In genomic region chr2:139649518-139649917, GRCm38 (mm10) we compare ENCODE assay signal across 10 mouse cellular contexts. TPM values are rescaled to one million over a fixed set of nuclear protein-coding genes. Genes with fewer than 3 reads are reported as not detected.
A peak's percentile ranks its signal among the peaks of the same experiment; 100 is the strongest.
DNase-seq lines count a peak whose midpoint lies in the region; ATAC-seq and TF ChIP-seq lines count a peak whose summit lies in the region.
"Had no signal": no experiment of that assay in that cellular context is flagged by ENCODE, and none has a peak within 500 bp of the region (broad histone marks: within the 10 kb centered on the region; RNA-seq: fewer than 3 reads in every experiment).

No protein-coding gene starts in this region.

- no peak for DNase-seq in midbrain, embryonic 14.5 days
- DNase-seq in layer of hippocampus, adult 18-20 months (ENCODE audit: low spot score in 2 of 2) = peak; percentile 22 to 65
- peak; percentile 19 for DNase-seq in left cerebral cortex, postnatal 4 days
- peak; percentile 60 for DNase-seq in telencephalon, adult 2 months (ENCODE audit: low read depth, low spot score)
- DNase-seq in gastrocnemius, postnatal 14 days = no peak
- no peak for DNase-seq in kidney, adult 2 months
- DNase-seq: liver, postnatal 0 days had no signal

- no peak for TF ChIP-seq POLR2A in kidney, adult 2 months (IDR thresholded peaks at IDR 0.05; ENCODE audit: low read depth, low read length)

- intact Hi-C loops in left cerebral cortex, postnatal 4 days (cut with DNase I) = no loop called here
- intact Hi-C loops in gastrocnemius, postnatal 14 days (cut with DNase I; ENCODE audit: low total_unique reads) = no loop called here

- no peaks in the 10 kb centered on the region for H3K4me1 ChIP-seq in midbrain, embryonic 14.5 days (ENCODE audit: control insufficient read depth, insufficient read depth, low read length)
- no peaks in the 10 kb centered on the region for H3K4me1 ChIP-seq in midbrain, embryonic 15.5 days
- H3K4me1 ChIP-seq in kidney, adult 2 months (ENCODE audit: control insufficient read depth, insufficient read depth, low read length) = no peaks in the 10 kb centered on the region
- H3K4me1 ChIP-seq: midbrain, embryonic 12.5 days; stomach, embryonic 15.5 days had no signal

- H3K27me3 ChIP-seq in midbrain, embryonic 14.5 days (ENCODE audit: control insufficient read depth, insufficient read depth, low read length) = no peaks in the 10 kb centered on the region
- no peaks in the 10 kb centered on the region for H3K27me3 ChIP-seq in midbrain, embryonic 15.5 days (replicated peaks)
- H3K27me3 ChIP-seq in kidney, adult 2 months (replicated peaks; ENCODE audit: control insufficient read depth, insufficient read depth, low read length) = no peaks in the 10 kb centered on the region
- H3K27me3 ChIP-seq: midbrain, embryonic 12.5 days; stomach, embryonic 15.5 days had no signal

- no peak for TF ChIP-seq CTCF in kidney, adult 2 months (conservative IDR thresholded peaks at IDR 0.05; ENCODE audit: insufficient read depth, insufficient read length, low read depth, low read length)

- WGBS in midbrain, embryonic 14.5 days = 87% methylated on average over 3 of the region's 3 CpGs
- WGBS in midbrain, embryonic 15.5 days = 83% methylated on average over 3 of the region's 3 CpGs
- 53% methylated on average over 3 of the region's 3 CpGs for WGBS in kidney, adult 2 months

- no peaks in the 10 kb centered on the region for H3K9me3 ChIP-seq in midbrain, embryonic 14.5 days (ENCODE audit: control insufficient read depth, low read length)
- H3K9me3 ChIP-seq in midbrain, embryonic 15.5 days = no peaks in the 10 kb centered on the region
- H3K9me3 ChIP-seq: midbrain, embryonic 12.5 days; stomach, embryonic 15.5 days had no signal

- no peak overlapping the region for H3K27ac ChIP-seq in midbrain, embryonic 14.5 days (replicated peaks; ENCODE audit: low read depth, low read length)
- H3K27ac ChIP-seq in midbrain, embryonic 15.5 days = no peak overlapping the region
- no peak overlapping the region for H3K27ac ChIP-seq in kidney, adult 2 months (ENCODE audit: insufficient read depth, low read depth, low read length)
- H3K27ac ChIP-seq: midbrain, embryonic 12.5 days; stomach, embryonic 15.5 days had no signal

- no peak overlapping the region for H3K4me2 ChIP-seq in midbrain, embryonic 14.5 days (ENCODE audit: low read length)
- no peak overlapping the region for H3K4me2 ChIP-seq in midbrain, embryonic 15.5 days
- H3K4me2 ChIP-seq: midbrain, embryonic 12.5 days; stomach, embryonic 15.5 days had no signal

- H3K9ac ChIP-seq in midbrain, embryonic 14.5 days (replicated peaks; ENCODE audit: low read length) = no peak overlapping the region
- no peak overlapping the region for H3K9ac ChIP-seq in midbrain, embryonic 15.5 days
- H3K9ac ChIP-seq: liver, postnatal 0 days; midbrain, embryonic 12.5 days; stomach, embryonic 15.5 days had no signal

- H3K36me3 ChIP-seq in midbrain, embryonic 14.5 days (ENCODE audit: control insufficient read depth, insufficient read depth, low read length) = no peaks in the 10 kb centered on the region
- H3K36me3 ChIP-seq in midbrain, embryonic 15.5 days (replicated peaks) = no peaks in the 10 kb centered on the region
- H3K36me3 ChIP-seq in kidney, adult 2 months (ENCODE audit: control insufficient read depth, insufficient read depth, low read length) = no peaks in the 10 kb centered on the region
- H3K36me3 ChIP-seq: midbrain, embryonic 12.5 days; stomach, embryonic 15.5 days had no signal

- H3K4me3 ChIP-seq in midbrain, embryonic 14.5 days (replicated peaks; ENCODE audit: low read depth, low read length) = no peak overlapping the region
- no peak overlapping the region for H3K4me3 ChIP-seq in midbrain, embryonic 15.5 days
- no peak overlapping the region for H3K4me3 ChIP-seq in kidney, adult 2 months (ENCODE audit: insufficient read depth, low read depth, low read length)
- H3K4me3 ChIP-seq: midbrain, embryonic 12.5 days; stomach, embryonic 15.5 days had no signal

- ATAC-seq in midbrain, embryonic 14.5 days (ENCODE audit: low FRiP score, low TSS enrichment) = peak; percentile 34; the same call in 1 of the 2 replicates
- ATAC-seq in midbrain, embryonic 15.5 days (replicated peaks) = no peak
- ATAC-seq: liver, postnatal 0 days had no signal

RNA-seq across cellular contexts. Expression of gene Ism1, which starts 28.5 kb away (rescaled TPM):
- polyA plus RNA-seq in midbrain, embryonic 14.5 days (2014; fragmentation: Nextera tagmentation; extraction: Ambion mirVana) = 0.42 and 0.50 TPM in 2 replicates
- 0.41 and 0.72 TPM in 2 replicates for polyA plus RNA-seq in midbrain, embryonic 15.5 days (2015; fragmentation: Nextera tagmentation; extraction: Ambion mirVana)
- total RNA-seq in layer of hippocampus, adult 18-20 months (2021) = 1 to 10 TPM; 5.6 to 6.5 TPM
- total RNA-seq in left cerebral cortex, postnatal 4 days (2021) = 1 to 10 TPM; 2.5 to 3.2 TPM
- 1 to 10 TPM; 1.3 to 2.2 TPM for total RNA-seq in gastrocnemius, postnatal 14 days (2021)
- polyA plus RNA-seq in kidney, adult 2 months (2012; rRNA removed) = 0.67 and 0.90 TPM in 2 replicates
- polyA plus RNA-seq: liver, postnatal 0 days had no signal

Comparison
In these comparisons a context has a peak if more than half of its experiments do, and no peak if none do; other contexts are left out.
1. DNase-seq: peak in layer of hippocampus, adult 18-20 months (2 of 2), left cerebral cortex, postnatal 4 days (single experiment) and telencephalon, adult 2 months (single experiment); none in midbrain, embryonic 14.5 days (single experiment), gastrocnemius, postnatal 14 days (single experiment) and kidney, adult 2 months (single experiment).